Comparison of ENCODE assay signal across 17 mouse cellular contexts in genomic region chr1:90013273-90013672, GRCm38 (mm10). TPM values are rescaled to one million over a fixed set of nuclear protein-coding genes. Genes with fewer than 3 reads are reported as not detected.
DNase-seq lines count a peak whose midpoint lies in the region; ATAC-seq and TF ChIP-seq lines count a peak whose summit lies in the region.
"Had no signal": no experiment of that assay in that cellular context is flagged by ENCODE, and none has a peak within 500 bp of the region (broad histone marks: within the 10 kb centered on the region; RNA-seq: fewer than 3 reads in every experiment).

No protein-coding gene starts in this region.

- DNase-seq in gastrocnemius, adult 2 months, result no peak
- no peak for DNase-seq in gastrocnemius, postnatal 25 days
- DNase-seq in R1 (ENCODE audit: low read depth, low spot score), result peak; percentile 84
- DNase-seq in induced T-regulatory cell, adult 2 months (ENCODE audit: low read depth), result peak; percentile 2
- DNase-seq: kidney, postnatal 10 days; layer of hippocampus, adult 9-11 months had no signal

- WGBS in hindbrain, embryonic 12.5 days, result 84% methylated on average over 5 of the region's 5 CpGs
- WGBS in liver, embryonic 12.5 days (ENCODE audit: insufficient replicate concordance), result 69% methylated on average over 5 of the region's 5 CpGs

- intact Hi-C loops in gastrocnemius, adult 2 months (cut with DNase I), result no loop called here

- peak overlapping the region; percentile 92 for H3K27ac ChIP-seq in gastrocnemius, adult 2 months
- H3K27ac ChIP-seq in hindbrain, embryonic 12.5 days, result no peak overlapping the region
- H3K27ac ChIP-seq in liver, embryonic 12.5 days, result no peak overlapping the region
- H3K27ac ChIP-seq: embryonic facial prominence, embryonic 13.5 days; forebrain, embryonic 10.5 days; heart, embryonic 15.5 days; hindbrain, embryonic 10.5 days; limb, embryonic 15.5 days had no signal

- no peak for ATAC-seq in hindbrain, embryonic 12.5 days (ENCODE audit: low FRiP score)
- no peak for ATAC-seq in liver, embryonic 12.5 days
- ATAC-seq: intestine, postnatal 0 days had no signal

- H3K27me3 ChIP-seq in E14TG2a.4 (ENCODE audit: insufficient read depth, low read length), result peaks cover 5% of the 10 kb centered on the region; the same call in 1 of the 2 replicates
- H3K27me3 ChIP-seq in hindbrain, embryonic 12.5 days, result no peaks in the 10 kb centered on the region
- no peaks in the 10 kb centered on the region for H3K27me3 ChIP-seq in liver, embryonic 12.5 days (replicated peaks)
- H3K27me3 ChIP-seq: heart, embryonic 15.5 days had no signal

- H3K9ac ChIP-seq in hindbrain, embryonic 12.5 days, result no peak overlapping the region
- H3K9ac ChIP-seq in liver, embryonic 12.5 days, result no peak overlapping the region
- H3K9ac ChIP-seq: embryonic facial prominence, embryonic 13.5 days; heart, embryonic 15.5 days; limb, embryonic 15.5 days had no signal

- H3K4me3 ChIP-seq in gastrocnemius, adult 2 months, result peak overlapping the region; percentile 63
- H3K4me3 ChIP-seq in E14TG2a.4 (replicated peaks; ENCODE audit: low read length), result no peak overlapping the region
- no peak overlapping the region for H3K4me3 ChIP-seq in hindbrain, embryonic 12.5 days
- H3K4me3 ChIP-seq in liver, embryonic 12.5 days, result no peak overlapping the region
- H3K4me3 ChIP-seq: embryonic facial prominence, embryonic 13.5 days; forebrain, embryonic 10.5 days; heart, embryonic 15.5 days; hindbrain, embryonic 10.5 days; limb, embryonic 15.5 days; megakaryocyte, embryonic 14.5 days had no signal

- H3K36me3 ChIP-seq in E14TG2a.4 (ENCODE audit: insufficient read depth, low read length), result no peaks in the 10 kb centered on the region
- no peaks in the 10 kb centered on the region for H3K36me3 ChIP-seq in hindbrain, embryonic 12.5 days
- H3K36me3 ChIP-seq in liver, embryonic 12.5 days, result no peaks in the 10 kb centered on the region
- H3K36me3 ChIP-seq: embryonic facial prominence, embryonic 13.5 days; forebrain, embryonic 10.5 days; heart, embryonic 15.5 days; hindbrain, embryonic 10.5 days; limb, embryonic 15.5 days had no signal

- H3K9me3 ChIP-seq in E14TG2a.4 (ENCODE audit: low read length), result no peaks in the 10 kb centered on the region
- 0 out of 2 replicates have a peak, but pooled peaks cover 9% of the 10 kb centered on the region for H3K9me3 ChIP-seq in hindbrain, embryonic 12.5 days (replicated peaks)
- H3K9me3 ChIP-seq in liver, embryonic 12.5 days (replicated peaks), result no peaks in the 10 kb centered on the region
- H3K9me3 ChIP-seq: embryonic facial prominence, embryonic 13.5 days; forebrain, embryonic 10.5 days; heart, embryonic 15.5 days; limb, embryonic 15.5 days had no signal

- no peaks in the 10 kb centered on the region for H3K4me1 ChIP-seq in E14TG2a.4 (replicated peaks; ENCODE audit: low read depth, low read length)
- H3K4me1 ChIP-seq in hindbrain, embryonic 12.5 days, result no peaks in the 10 kb centered on the region
- no peaks in the 10 kb centered on the region for H3K4me1 ChIP-seq in liver, embryonic 12.5 days
- H3K4me1 ChIP-seq: embryonic facial prominence, embryonic 13.5 days; forebrain, embryonic 10.5 days; hindbrain, embryonic 10.5 days; limb, embryonic 15.5 days; megakaryocyte, embryonic 14.5 days had no signal

- H3K4me2 ChIP-seq in hindbrain, embryonic 12.5 days (replicated peaks), result no peak overlapping the region
- H3K4me2 ChIP-seq in liver, embryonic 12.5 days, result no peak overlapping the region
- H3K4me2 ChIP-seq: embryonic facial prominence, embryonic 13.5 days; heart, embryonic 15.5 days; limb, embryonic 15.5 days had no signal

- peak; percentile 34 for TF ChIP-seq CTCF in gastrocnemius, adult 2 months (IDR thresholded peaks at IDR 0.05)
- peak; percentile 61 for TF ChIP-seq CTCF in E14TG2a.4 (conservative IDR thresholded peaks at IDR 0.05; ENCODE audit: low read length)

RNA-seq across cellular contexts. Expression of gene Asb18, which starts 1.2 kb away (rescaled TPM):
- total RNA-seq in gastrocnemius, adult 2 months (2021), result 10 to 100 TPM; 18.0 to 39.9 TPM
- total RNA-seq in gastrocnemius, postnatal 25 days (2021), result 10 to 100 TPM; 19.9 to 22.6 TPM
- polyA plus RNA-seq in hindbrain, embryonic 12.5 days (2016; fragmentation: Nextera tagmentation; extraction: Ambion mirVana), result 0.61 and 0.76 TPM in 2 replicates
- polyA plus RNA-seq in liver, embryonic 12.5 days (2016; fragmentation: Nextera tagmentation; extraction: Ambion mirVana), result not detected in 2 replicates
- total RNA-seq: adrenal gland, adult 18-20 months had no signal
- polyA plus RNA-seq: embryonic facial prominence, embryonic 13.5 days; forebrain, embryonic 10.5 days; intestine, postnatal 0 days had no signal

Comparison
In these comparisons a context has a peak if more than half of its experiments do, and no peak if none do; other contexts are left out.
1. DNase-seq: peak in R1 (single experiment) and induced T-regulatory cell, adult 2 months (single experiment); none in gastrocnemius, adult 2 months (single experiment) and gastrocnemius, postnatal 25 days (single experiment).